Mouse (Mus musculus) myocyte (in vitro differentiated cells): ENCODE measurements at regions not wholly inside any gene's neighbourhood (a gene's known extent, or its start where the extent isn't known, plus 50 kb on each side); places are given as distances from the start of the nearest gene placed in this dataset.

Experiments used
- MAX ChIP-seq: IDR thresholded peaks from one replicate; pipeline ENCODE4 v1.6.1; 2011; ENCODE audit warnings: low read depth, mild to moderate bottlenecking, control low read depth
- POLR2A ChIP-seq: IDR thresholded peaks from one replicate; pipeline ENCODE4 v1.6.1; 2011; ENCODE audit warnings: low read depth, mild to moderate bottlenecking, control low read depth, moderate library complexity; ENCODE audit not compliant: insufficient read length
- POLR2AphosphoS2 ChIP-seq: IDR thresholded peaks from one replicate; pipeline ENCODE4 v1.6.1; 2011; ENCODE audit warnings: low read depth, control low read depth; ENCODE audit not compliant: insufficient read length
- REST ChIP-seq: IDR thresholded peaks from one replicate; pipeline ENCODE4 v1.6.1; 2011; ENCODE audit warnings: mild to moderate bottlenecking, control low read depth, moderate library complexity; ENCODE audit not compliant: insufficient read depth, insufficient read length
- TCF12 ChIP-seq: IDR thresholded peaks from one replicate; pipeline ENCODE4 v1.6.1; 2011; ENCODE audit warnings: mild to moderate bottlenecking, control low read depth; ENCODE audit not compliant: poor library complexity, insufficient read depth, severe bottlenecking
- TCF3 ChIP-seq: IDR thresholded peaks from one replicate; pipeline ENCODE4 v1.6.1; 2011; ENCODE audit warnings: low read depth, control low read depth; ENCODE audit not compliant: insufficient read length
- USF1 ChIP-seq: IDR thresholded peaks from one replicate; pipeline ENCODE4 v1.6.1; 2011; ENCODE audit warnings: low read depth, mild to moderate bottlenecking, control low read depth, moderate library complexity

- TF ChIP-seq TCF3: no peak
- TF ChIP-seq MAX: no peak
- no peak for TF ChIP-seq POLR2A
- TF ChIP-seq TCF12: no peak
- no peak for TF ChIP-seq USF1
- no peak for TF ChIP-seq POLR2AphosphoS2
- TF ChIP-seq REST: no peak
Observed at GRCm38 (mm10) chr17:61058471-61058870, 1822.6 kb downstream of the Efna5 start.
